Mouse (Mus musculus): Measurements from ENCODE around the gene Kif2c.
A peak's percentile ranks its signal among the peaks of the same experiment; 100 is the strongest.

The Kif2c gene

DNA sequence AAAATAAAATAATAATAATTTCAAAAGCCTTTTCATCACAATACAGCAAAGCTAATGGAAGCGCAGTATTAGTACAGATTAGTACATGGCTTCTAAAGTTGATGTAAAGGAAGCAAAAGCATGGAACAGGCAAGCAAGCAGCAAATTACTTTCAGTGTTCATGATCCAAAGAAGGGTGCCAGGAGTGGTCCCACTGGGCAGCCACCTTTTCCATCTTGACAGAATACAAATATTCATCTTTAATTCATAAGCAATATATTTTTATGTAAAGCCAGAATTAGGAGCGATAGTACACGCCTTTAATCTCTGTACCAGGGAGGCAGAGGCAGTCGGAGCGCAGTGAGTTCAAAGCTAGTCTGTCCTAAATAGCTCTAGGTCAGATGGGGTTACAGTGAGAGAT lies 62.8 kb downstream of the Kif2c start:
- no peak for DNase-seq (ENCODE audit: low read depth)

DNA sequence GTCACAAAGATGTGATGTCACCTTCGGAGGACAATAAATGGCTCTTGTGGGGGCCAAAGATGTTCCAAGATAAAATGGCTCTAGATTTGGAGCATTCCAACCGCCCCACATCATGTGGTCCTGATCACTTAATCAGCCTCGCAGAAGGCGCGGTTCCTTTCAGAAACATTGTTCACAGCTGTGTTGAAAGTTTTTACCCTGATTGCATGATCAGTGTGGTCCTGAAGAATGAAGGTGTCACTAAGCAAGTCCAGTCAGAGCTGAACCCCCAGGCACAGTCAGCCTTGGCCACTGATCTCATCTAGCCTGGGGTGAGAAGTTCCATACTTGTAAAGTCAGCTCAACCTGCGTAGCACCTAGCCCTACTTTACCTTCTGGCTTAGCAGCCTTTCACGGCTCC lies 64.5 kb downstream of the Kif2c start:
- no peak for DNase-seq (ENCODE audit: low read depth)

DNA sequence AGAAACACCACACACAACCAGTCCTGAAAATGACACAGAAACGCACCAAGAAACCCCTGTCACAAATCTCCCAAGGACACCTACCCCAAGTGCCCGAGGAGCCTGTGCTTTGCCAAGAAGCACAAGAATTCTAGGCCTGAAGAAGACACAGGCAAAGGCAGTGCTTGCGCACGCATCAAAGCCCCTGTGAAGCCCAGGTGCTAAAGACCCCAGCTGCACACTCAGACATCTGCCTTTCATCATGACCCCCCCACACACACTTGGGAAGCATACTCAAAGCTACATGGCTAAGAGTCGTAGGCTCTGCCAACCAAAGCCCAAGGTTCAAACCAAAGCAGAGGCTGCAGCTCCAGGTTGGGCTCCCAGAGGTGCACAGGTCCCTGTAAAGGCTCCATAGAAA lies 66.8 kb downstream of the Kif2c start:
- DNase-seq (ENCODE audit: low read depth): no peak

DNA sequence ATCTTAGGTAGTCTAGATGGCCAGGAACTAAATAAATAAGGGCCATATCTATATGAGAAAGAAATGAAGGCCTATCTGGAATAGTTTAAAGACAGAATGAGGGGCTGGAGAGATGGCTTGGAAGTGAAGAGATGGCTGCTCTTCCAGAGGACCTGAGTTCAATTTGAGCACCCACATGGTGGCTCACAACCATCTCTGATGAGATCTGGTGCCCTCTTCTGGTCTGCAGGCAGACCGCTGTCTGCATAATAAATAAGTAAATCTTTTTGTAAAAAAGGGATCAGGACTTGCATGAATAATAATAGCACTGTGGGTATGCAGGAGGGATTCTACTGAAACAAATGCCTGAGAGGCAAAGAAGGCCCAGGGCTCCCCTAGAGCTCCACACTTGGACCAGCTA lies 69.2 kb downstream of the Kif2c start:
- peak; percentile 36 for DNase-seq (ENCODE audit: low read depth)

DNA sequence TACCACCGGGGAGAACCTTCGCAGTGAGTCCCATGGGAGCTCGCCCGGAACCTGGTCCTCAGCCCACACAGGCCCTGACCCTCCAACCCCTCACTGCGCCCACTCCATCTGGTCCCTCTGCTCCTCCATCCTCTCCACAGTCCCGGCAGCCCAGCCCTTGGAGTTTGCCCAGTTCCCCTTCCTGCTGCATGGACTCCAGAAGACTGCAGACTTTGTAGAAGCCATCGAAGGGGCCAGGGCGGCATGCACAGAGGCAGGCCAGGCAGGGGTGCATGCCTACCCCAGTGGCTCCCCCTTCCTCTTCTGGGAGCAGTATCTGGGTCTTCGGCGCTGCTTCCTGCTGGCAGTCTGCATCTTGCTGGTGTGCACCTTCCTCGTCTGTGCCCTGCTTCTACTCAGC lies 71.5 kb downstream of the Kif2c start:
- no peak for DNase-seq (ENCODE audit: low read depth)

DNA sequence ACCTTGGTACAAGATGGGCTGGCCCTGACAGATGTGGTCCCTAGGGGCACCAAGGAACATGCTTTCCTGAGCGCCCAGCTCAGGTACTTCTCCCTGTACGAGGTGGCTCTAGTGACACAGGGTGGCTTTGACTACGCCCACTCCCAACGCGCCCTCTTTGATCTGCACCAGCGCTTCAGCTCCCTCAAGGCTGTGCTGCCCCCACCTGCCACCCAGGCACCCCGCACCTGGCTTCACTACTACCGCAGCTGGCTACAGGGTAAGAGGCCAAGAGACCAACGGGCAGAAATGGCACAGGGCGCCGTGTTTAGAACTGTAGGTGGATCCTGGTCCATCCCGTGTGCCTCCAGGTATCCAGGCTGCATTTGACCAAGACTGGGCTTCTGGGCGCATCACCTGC lies 72.2 kb downstream of the Kif2c start:
- DNase-seq (ENCODE audit: low read depth): no peak

Measured in 416B (cell line).